9 mouse cellular contexts compared by ENCODE assay signal in genomic region chr7:105477841-105478240, GRCm38 (mm10). TPM values are rescaled to one million over a fixed set of nuclear protein-coding genes. Genes with fewer than 3 reads are reported as not detected.
A peak's percentile ranks its signal among the peaks of the same experiment; 100 is the strongest.
DNase-seq lines count a peak whose midpoint lies in the region; ATAC-seq and TF ChIP-seq lines count a peak whose summit lies in the region.
"Had no signal": no experiment of that assay in that cellular context is flagged by ENCODE, and none has a peak within 500 bp of the region (broad histone marks: within the 10 kb centered on the region; RNA-seq: fewer than 3 reads in every experiment).

No protein-coding gene starts in this region.

- no peak overlapping the region for H3K27ac ChIP-seq in thymus, adult 2 months (ENCODE audit: control insufficient read depth, insufficient read depth, low read length)
- no peak overlapping the region for H3K27ac ChIP-seq in midbrain, postnatal 0 days (ENCODE audit: low read depth, low read length)

- peak; percentile 1 for DNase-seq in thymus, adult 2 months
- DNase-seq in thymus, postnatal 25 days = no peak
- DNase-seq in adrenal gland, postnatal 14 days = peak; percentile 63
- DNase-seq in embryo, embryonic 9.5 days (ENCODE audit: extremely low spot score) = peak; percentile 39
- DNase-seq in heart, postnatal 36 days = peak; percentile 35 to 48
- peak; percentile 42 to 44 for DNase-seq in layer of hippocampus, postnatal 36 days
- peak; percentile 81 for DNase-seq in midbrain, postnatal 0 days (ENCODE audit: low spot score)
- no peak for DNase-seq in natural killer cell, adult 2 months (ENCODE audit: low spot score in 2 of 2)

- H3K9me3 ChIP-seq in midbrain, postnatal 0 days (ENCODE audit: low read length) = no peaks in the 10 kb centered on the region

- no peaks in the 10 kb centered on the region for H3K36me3 ChIP-seq in thymus, adult 2 months (ENCODE audit: control insufficient read depth, insufficient read depth, low read length)
- H3K36me3 ChIP-seq in midbrain, postnatal 0 days (ENCODE audit: insufficient read depth, low read length) = no peaks in the 10 kb centered on the region

- no peaks in the 10 kb centered on the region for H3K4me1 ChIP-seq in thymus, adult 2 months (replicated peaks; ENCODE audit: control insufficient read depth, insufficient read depth, low read length)
- H3K4me1 ChIP-seq in midbrain, postnatal 0 days (ENCODE audit: insufficient read depth, low read length) = no peaks in the 10 kb centered on the region

- no peak overlapping the region for H3K9ac ChIP-seq in midbrain, postnatal 0 days (replicated peaks; ENCODE audit: low read length, poor library complexity, severe bottlenecking)

- no peak for TF ChIP-seq POLR2A in thymus, adult 2 months (IDR thresholded peaks at IDR 0.05; ENCODE audit: control insufficient read depth, extremely low read depth, insufficient read depth, low read length, poor library complexity)

- TF ChIP-seq CTCF in thymus, adult 2 months (IDR thresholded peaks at IDR 0.05; ENCODE audit: borderline replicate concordance, control insufficient read depth, extremely low read depth, insufficient read depth, low read length, poor library complexity) = no peak
- peak; percentile 91 for TF ChIP-seq CTCF in midbrain, postnatal 0 days (IDR thresholded peaks at IDR 0.05)

- no peak overlapping the region for H3K4me3 ChIP-seq in thymus, adult 2 months (ENCODE audit: control insufficient read depth, insufficient read depth, low read length)
- no peak overlapping the region for H3K4me3 ChIP-seq in midbrain, postnatal 0 days (ENCODE audit: low read depth, low read length)

- no peak for ATAC-seq in midbrain, postnatal 0 days (ENCODE audit: low FRiP score)

- intact Hi-C loops in heart, postnatal 36 days (cut with DNase I) = loop anchor here (2.0 kb wide), 1 partner anchor 67 kb away; no protein-coding TSS in a partner anchor

- H3K4me2 ChIP-seq in midbrain, postnatal 0 days (ENCODE audit: low read depth, low read length, poor library complexity, severe bottlenecking) = no peak overlapping the region

- 52% methylated on average over 3 of the region's 3 CpGs for WGBS in thymus, adult 2 months
- WGBS in midbrain, postnatal 0 days = 67% methylated on average over 3 of the region's 3 CpGs

- H3K27me3 ChIP-seq in thymus, adult 2 months (ENCODE audit: control insufficient read depth, insufficient read depth, low read length) = no peaks in the 10 kb centered on the region
- no peaks in the 10 kb centered on the region; the same call in 1 of the 2 replicates for H3K27me3 ChIP-seq in midbrain, postnatal 0 days (ENCODE audit: insufficient read depth, low read length)

RNA-seq across cellular contexts. Expression of gene Cavin3, which starts 4.3 kb away (rescaled TPM):
- 12.7 and 14.5 TPM in 2 replicates for polyA plus RNA-seq in thymus, adult 2 months (2012; rRNA removed)
- 62.7 and 66.2 TPM in 2 replicates for total RNA-seq in adrenal gland, postnatal 14 days (2021)
- 10 to 100 TPM; 19.9 to 22.4 TPM for total RNA-seq in heart, postnatal 36 days (2021)
- total RNA-seq in layer of hippocampus, postnatal 36 days (2021) = 10 to 100 TPM; 12.7 to 13.2 TPM
- 24.8 and 33.5 TPM in 2 replicates for total RNA-seq in midbrain, postnatal 0 days (2014; rRNA removed)
- polyA plus RNA-seq in midbrain, postnatal 0 days (2015; fragmentation: Nextera tagmentation; extraction: Ambion mirVana) = 34.6 and 40.4 TPM in 2 replicates

RNA-seq across cellular contexts. Expression of gene Cckbr, which starts 52.3 kb away (rescaled TPM):
- polyA plus RNA-seq in thymus, adult 2 months (2012; rRNA removed) = 0.24 and 0.28 TPM in 2 replicates
- total RNA-seq in adrenal gland, postnatal 14 days (2021) = not detected in 2 replicates
- total RNA-seq in heart, postnatal 36 days (2021) = not detected
- total RNA-seq in layer of hippocampus, postnatal 36 days (2021) = 1 to 10 TPM; 5.9 to 6.6 TPM
- 9.9 and 12.0 TPM in 2 replicates for total RNA-seq in midbrain, postnatal 0 days (2014; rRNA removed)
- 6.3 and 7.7 TPM in 2 replicates for polyA plus RNA-seq in midbrain, postnatal 0 days (2015; fragmentation: Nextera tagmentation; extraction: Ambion mirVana)
- polyA plus RNA-seq: heart, embryonic 14.5 days had no signal

Comparison
In these comparisons a context has a peak if more than half of its experiments do, and no peak if none do; other contexts are left out.
1. DNase-seq: peak in thymus, adult 2 months (single experiment), adrenal gland, postnatal 14 days (single experiment), embryo, embryonic 9.5 days (single experiment), heart, postnatal 36 days (2 of 2), layer of hippocampus, postnatal 36 days (2 of 2) and midbrain, postnatal 0 days (single experiment); none in thymus, postnatal 25 days (single experiment) and natural killer cell, adult 2 months (0 of 2).